13 mouse cellular contexts compared by ENCODE assay signal in the genomic region with DNA sequence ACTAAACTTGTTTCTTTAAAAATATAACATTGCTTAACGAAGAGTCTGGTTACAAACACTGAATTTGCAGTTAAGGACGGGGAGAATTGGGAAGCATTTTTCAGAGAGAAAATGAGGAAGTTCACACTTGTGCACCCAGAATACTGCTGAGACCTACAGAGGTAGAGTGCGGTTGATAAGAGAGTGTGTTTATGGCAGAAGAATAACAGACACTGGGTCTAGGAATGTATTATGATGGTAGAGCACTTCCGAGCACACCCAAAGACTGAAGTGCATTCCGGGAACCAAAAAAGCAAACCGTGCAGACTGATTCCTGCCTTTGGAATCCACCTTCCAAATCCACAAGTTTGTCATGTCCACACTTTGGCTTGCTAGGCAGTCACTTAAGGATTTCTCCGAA.
"Had no signal": no experiment of that assay in that cellular context is flagged by ENCODE, and none has a peak within 500 bp of the region (broad histone marks: within the 10 kb centered on the region; RNA-seq: fewer than 3 reads in every experiment).

No protein-coding gene starts in this region.

- H3K4me1 ChIP-seq: neural tube, embryonic 13.5 days had no signal

- DNase-seq: layer of hippocampus, adult 9-11 months; retina, postnatal 1 day; thymus, postnatal 14 days had no signal

- H3K27ac ChIP-seq: kidney, postnatal 0 days; layer of hippocampus, adult 2 months; left cerebral cortex, adult 2 months; liver, embryonic 14.5 days; lung, embryonic 15.5 days; midbrain, embryonic 10.5 days; neural tube, embryonic 13.5 days; stomach, postnatal 0 days had no signal

- H3K4me3 ChIP-seq: layer of hippocampus, adult 2 months; left cerebral cortex, adult 2 months; lung, embryonic 15.5 days; megakaryocyte, embryonic 14.5 days; midbrain, embryonic 10.5 days; neural tube, embryonic 13.5 days had no signal

- H3K9me3 ChIP-seq: lung, embryonic 15.5 days; megakaryocyte, embryonic 14.5 days; midbrain, embryonic 10.5 days; neural tube, embryonic 13.5 days had no signal

- H3K27me3 ChIP-seq: lung, embryonic 15.5 days; neural tube, embryonic 13.5 days had no signal

- H3K36me3 ChIP-seq: lung, embryonic 15.5 days; midbrain, embryonic 10.5 days; neural tube, embryonic 13.5 days had no signal

- ATAC-seq: liver, postnatal 0 days had no signal
